Mouse (Mus musculus) small intestine, adult 2 months (tissue): ENCODE measurements around the gene Gdf10.

Source experiments
- CTCF ChIP-seq: fragments of 200-500 bp; IDR thresholded peaks from 2 replicates; pipeline ENCODE4 v1.5.1; 2012; ENCODE audit warnings: low read depth, mild to moderate bottlenecking, control low read depth, inconsistent platforms, low read length, moderate library complexity, mixed read lengths; ENCODE audit not compliant: insufficient replicate concordance, insufficient read length; ENCODE audit errors: extremely low read depth
- POLR2A ChIP-seq: fragments of 200-500 bp; IDR thresholded peaks from 2 replicates; pipeline ENCODE4 v1.6.1; 2012; ENCODE audit warnings: low read depth, mild to moderate bottlenecking, control low read depth, inconsistent platforms, low read length, moderate library complexity

DNA sequence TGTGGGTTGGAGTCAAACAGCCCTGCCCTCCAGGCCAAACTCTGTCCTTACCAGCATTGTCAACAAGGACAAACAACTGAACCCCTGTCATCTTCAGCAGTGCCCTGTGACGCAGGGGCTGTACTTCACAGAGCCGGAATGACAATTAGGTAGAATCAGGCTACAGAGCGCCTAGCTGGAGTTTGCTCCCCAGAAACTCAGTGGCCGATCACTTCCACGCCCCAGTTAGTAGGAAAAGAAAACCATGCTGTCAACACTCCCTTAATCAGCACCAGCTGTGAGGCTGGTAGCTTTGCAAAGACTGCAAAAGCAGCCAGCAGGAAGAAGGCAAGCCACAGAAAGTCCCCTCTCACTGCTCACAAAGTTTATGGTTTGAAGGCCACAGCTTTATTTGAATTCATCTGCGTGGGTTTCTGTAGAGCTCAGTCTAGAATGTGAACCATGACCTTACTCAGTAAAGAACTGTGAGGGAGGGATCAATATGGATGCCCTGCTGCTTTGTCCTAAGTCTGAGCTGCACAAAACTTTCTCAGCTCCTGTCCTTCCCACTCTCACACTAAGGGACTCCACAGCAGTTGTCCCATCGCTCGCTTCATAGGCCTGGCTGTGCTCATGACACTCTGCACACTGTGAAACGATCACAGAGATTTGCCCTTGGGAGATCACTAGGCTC lies 26.6 kb upstream of the Gdf10 start:
- no peak for TF ChIP-seq CTCF
- no peak for TF ChIP-seq POLR2A
